ENCODE assay signal across 11 mouse cellular contexts in the genomic region with DNA sequence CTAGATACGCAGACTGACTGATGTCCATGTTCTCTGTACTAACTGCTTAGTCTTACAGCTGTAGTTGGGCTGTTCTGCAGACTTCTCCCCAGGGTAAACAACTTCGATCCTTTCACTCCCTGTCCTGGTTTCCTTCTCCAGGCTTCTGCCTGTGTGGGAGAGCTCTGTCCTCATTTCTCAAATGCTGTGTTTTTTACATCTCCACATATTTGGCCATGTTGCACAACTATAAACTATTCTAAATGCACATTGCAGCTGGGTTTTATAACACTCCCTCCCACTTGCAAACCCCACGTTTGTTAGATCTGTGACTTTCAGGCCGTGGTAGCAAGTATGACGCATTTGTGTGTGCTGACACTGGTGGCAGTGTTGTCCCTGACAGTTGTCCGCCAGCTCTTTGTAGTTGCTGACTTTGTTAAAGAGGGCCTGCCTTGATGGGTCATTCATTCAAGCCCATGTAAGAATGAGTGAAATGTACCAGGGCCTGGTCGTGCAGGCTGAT. TPM values are rescaled to one million over a fixed set of nuclear protein-coding genes. Genes with fewer than 3 reads are reported as not detected.
DNase-seq lines count a peak whose midpoint lies in the region; ATAC-seq and TF ChIP-seq lines count a peak whose summit lies in the region.
"Had no signal": no experiment of that assay in that cellular context is flagged by ENCODE, and none has a peak within 500 bp of the region (broad histone marks: within the 10 kb centered on the region; RNA-seq: fewer than 3 reads in every experiment).

No protein-coding gene starts in this region.

- peak; percentile 76 for TF ChIP-seq EP300 in lung, postnatal 0 days (IDR thresholded peaks at IDR 0.05)

- intact Hi-C loops in heart, postnatal 25 days (cut with DNase I) = no loop called here

- no peak overlapping the region for H3K4me3 ChIP-seq in heart, embryonic 16.5 days (ENCODE audit: low read length)
- no peak overlapping the region for H3K4me3 ChIP-seq in lung, postnatal 0 days (ENCODE audit: low read depth, low read length)
- no peak overlapping the region for H3K4me3 ChIP-seq in stomach, embryonic 16.5 days (replicated peaks; ENCODE audit: low read length)
- H3K4me3 ChIP-seq: hindbrain, embryonic 13.5 days had no signal

- H3K4me2 ChIP-seq in heart, embryonic 16.5 days (ENCODE audit: low read depth, low read length) = no peak overlapping the region
- no peak overlapping the region for H3K4me2 ChIP-seq in lung, postnatal 0 days (replicated peaks; ENCODE audit: low read depth, low read length)
- no peak overlapping the region for H3K4me2 ChIP-seq in stomach, embryonic 16.5 days (ENCODE audit: low read depth, low read length)
- H3K4me2 ChIP-seq: hindbrain, embryonic 13.5 days had no signal

- H3K27me3 ChIP-seq in heart, embryonic 16.5 days (ENCODE audit: control insufficient read depth, insufficient read depth, low read length) = no peaks in the 10 kb centered on the region
- no peaks in the 10 kb centered on the region for H3K27me3 ChIP-seq in lung, postnatal 0 days (replicated peaks; ENCODE audit: insufficient read depth, low read length)
- H3K27me3 ChIP-seq in stomach, embryonic 16.5 days (ENCODE audit: control insufficient read depth, insufficient read depth, low read length) = no peaks in the 10 kb centered on the region
- H3K27me3 ChIP-seq: hindbrain, embryonic 13.5 days had no signal

- peaks cover 19% of the 10 kb centered on the region for H3K4me1 ChIP-seq in heart, embryonic 16.5 days (ENCODE audit: control insufficient read depth, insufficient read depth, low read length)
- peaks cover 5% of the 10 kb centered on the region; the same call in 1 of the 2 replicates for H3K4me1 ChIP-seq in lung, postnatal 0 days (ENCODE audit: insufficient read depth, low read depth, low read length)
- H3K4me1 ChIP-seq in stomach, embryonic 16.5 days (ENCODE audit: control insufficient read depth, insufficient read depth, low read length) = peaks cover 35% of the 10 kb centered on the region

- H3K9ac ChIP-seq in heart, embryonic 16.5 days (ENCODE audit: low read length) = no peak overlapping the region
- no peak overlapping the region for H3K9ac ChIP-seq in lung, postnatal 0 days (replicated peaks; ENCODE audit: low read depth)
- peak overlapping the region; percentile 35; the same call in 1 of the 2 replicates for H3K9ac ChIP-seq in stomach, embryonic 16.5 days (ENCODE audit: low read length)
- H3K9ac ChIP-seq: forebrain, postnatal 0 days; hindbrain, embryonic 13.5 days had no signal

- WGBS in heart, embryonic 16.5 days = 50% methylated on average over 7 of the region's 7 CpGs
- 43% methylated on average over 7 of the region's 7 CpGs for WGBS in lung, postnatal 0 days
- WGBS in stomach, embryonic 16.5 days = 35% methylated on average over 7 of the region's 7 CpGs

- H3K9me3 ChIP-seq in heart, embryonic 16.5 days (replicated peaks; ENCODE audit: control insufficient read depth, low read length) = no peaks in the 10 kb centered on the region
- H3K9me3 ChIP-seq in lung, postnatal 0 days (ENCODE audit: low read length) = no peaks in the 10 kb centered on the region
- H3K9me3 ChIP-seq in stomach, embryonic 16.5 days (replicated peaks; ENCODE audit: control insufficient read depth, low read length) = no peaks in the 10 kb centered on the region
- H3K9me3 ChIP-seq: hindbrain, embryonic 13.5 days had no signal

- peak overlapping the region; percentile 55 for H3K27ac ChIP-seq in heart, embryonic 16.5 days (ENCODE audit: low read length)
- H3K27ac ChIP-seq in lung, postnatal 0 days (ENCODE audit: low read length) = peak overlapping the region; percentile 71
- H3K27ac ChIP-seq in stomach, embryonic 16.5 days (ENCODE audit: low read length) = peak overlapping the region; percentile 92
- H3K27ac ChIP-seq: hindbrain, embryonic 13.5 days had no signal

- peak; percentile 22; the same call in 1 of the 2 replicates for TF ChIP-seq CTCF in lung, postnatal 0 days (IDR thresholded peaks at IDR 0.05)

- H3K36me3 ChIP-seq in heart, embryonic 16.5 days (ENCODE audit: control insufficient read depth, insufficient read depth) = no peaks in the 10 kb centered on the region
- no peaks in the 10 kb centered on the region for H3K36me3 ChIP-seq in lung, postnatal 0 days (ENCODE audit: insufficient read depth, low read length)
- no peaks in the 10 kb centered on the region for H3K36me3 ChIP-seq in stomach, embryonic 16.5 days (ENCODE audit: control insufficient read depth, insufficient read depth, low read length)

- no peak for ATAC-seq in heart, embryonic 16.5 days (replicated peaks; ENCODE audit: extremely low read depth, insufficient read depth, low FRiP score)
- ATAC-seq in lung, postnatal 0 days = peak; percentile 81
- peak; percentile 74 for ATAC-seq in stomach, embryonic 16.5 days (ENCODE audit: insufficient read depth, low FRiP score)
- ATAC-seq: forebrain, postnatal 0 days had no signal

- no peak for DNase-seq in heart, postnatal 25 days (ENCODE audit: low spot score)
- peak; percentile 92 for DNase-seq in lung, postnatal 0 days (ENCODE audit: low spot score)
- no peak for DNase-seq in lung, adult 18-20 months
- DNase-seq in layer of hippocampus, adult 9-11 months = peak; percentile 68
- no peak for DNase-seq in ovary, adult 18-20 months (ENCODE audit: low spot score)
- DNase-seq: cerebellum, adult 9-11 months; forebrain, postnatal 0 days; thymus, postnatal 25 days had no signal

RNA-seq across cellular contexts. Expression of a gene that starts 10.1 kb away (rescaled TPM):
- polyA plus RNA-seq in heart, embryonic 16.5 days (2015; fragmentation: Nextera tagmentation; extraction: Ambion mirVana) = 21.4 and 23.0 TPM in 2 replicates
- total RNA-seq in heart, postnatal 25 days (2021) = 10 to 100 TPM; 11.4 to 11.7 TPM
- polyA plus RNA-seq in lung, postnatal 0 days (2015; fragmentation: Nextera tagmentation; extraction: Ambion mirVana) = 8.3 and 10.4 TPM in 2 replicates
- 21.0 and 21.1 TPM in 2 replicates for polyA plus RNA-seq in stomach, embryonic 16.5 days (2015; fragmentation: Nextera tagmentation; extraction: Ambion mirVana)

RNA-seq across cellular contexts. Expression of a gene that starts 10.2 kb away (rescaled TPM):
- 10.2 and 12.5 TPM in 2 replicates for polyA plus RNA-seq in heart, embryonic 16.5 days (2015; fragmentation: Nextera tagmentation; extraction: Ambion mirVana)
- total RNA-seq in heart, postnatal 25 days (2021) = 1 to 10 TPM in 1 of 2 experiments, under 1 TPM in 1; 0.95 to 1.2 TPM
- 4.5 and 6.7 TPM in 2 replicates for polyA plus RNA-seq in lung, postnatal 0 days (2015; fragmentation: Nextera tagmentation; extraction: Ambion mirVana)
- polyA plus RNA-seq in stomach, embryonic 16.5 days (2015; fragmentation: Nextera tagmentation; extraction: Ambion mirVana) = 14.9 and 15.0 TPM in 2 replicates

RNA-seq across cellular contexts. Expression of a gene that starts 25.2 kb away (rescaled TPM):
- polyA plus RNA-seq in heart, embryonic 16.5 days (2015; fragmentation: Nextera tagmentation; extraction: Ambion mirVana) = 0.51 and 0.59 TPM in 2 replicates
- total RNA-seq in heart, postnatal 25 days (2021) = under 1 TPM; 0.39 to 0.49 TPM
- 1.5 and 2.0 TPM in 2 replicates for polyA plus RNA-seq in lung, postnatal 0 days (2015; fragmentation: Nextera tagmentation; extraction: Ambion mirVana)
- polyA plus RNA-seq in stomach, embryonic 16.5 days (2015; fragmentation: Nextera tagmentation; extraction: Ambion mirVana) = 0.60 and 0.65 TPM in 2 replicates

RNA-seq across cellular contexts. Expression of a gene that starts 54.8 kb away (rescaled TPM):
- polyA plus RNA-seq in heart, embryonic 16.5 days (2015; fragmentation: Nextera tagmentation; extraction: Ambion mirVana) = 1,011 and 1,085 TPM in 2 replicates
- total RNA-seq in heart, postnatal 25 days (2021) = 100 to 1,000 TPM; 575 to 621 TPM
- polyA plus RNA-seq in lung, postnatal 0 days (2015; fragmentation: Nextera tagmentation; extraction: Ambion mirVana) = 1,730 and 1,790 TPM in 2 replicates
- polyA plus RNA-seq in stomach, embryonic 16.5 days (2015; fragmentation: Nextera tagmentation; extraction: Ambion mirVana) = 1,851 and 2,115 TPM in 2 replicates

Comparison
In these comparisons a context has a peak if more than half of its experiments do, and no peak if none do; other contexts are left out.
1. DNase-seq: peak in lung, postnatal 0 days (single experiment) and layer of hippocampus, adult 9-11 months (single experiment); none in heart, postnatal 25 days (single experiment), lung, adult 18-20 months (0 of 2) and ovary, adult 18-20 months (single experiment).
2. Peak in every context shown above with its lines, with median percentiles within 50 percentile points of each other: H3K27ac ChIP-seq.